Mouse (Mus musculus): ENCODE results near the gene Cd200r1. TPM values are rescaled to one million over a fixed set of nuclear protein-coding genes. Genes with fewer than 3 reads are reported as not detected.
"Not testable (repeated sequence)": the region's sequence is repeated elsewhere in the genome, so short reads cannot be mapped to it uniquely, and the experiment has no call there.

The Cd200r1 gene
- polyA plus RNA-seq, 1 experiment: not detected

DNA sequence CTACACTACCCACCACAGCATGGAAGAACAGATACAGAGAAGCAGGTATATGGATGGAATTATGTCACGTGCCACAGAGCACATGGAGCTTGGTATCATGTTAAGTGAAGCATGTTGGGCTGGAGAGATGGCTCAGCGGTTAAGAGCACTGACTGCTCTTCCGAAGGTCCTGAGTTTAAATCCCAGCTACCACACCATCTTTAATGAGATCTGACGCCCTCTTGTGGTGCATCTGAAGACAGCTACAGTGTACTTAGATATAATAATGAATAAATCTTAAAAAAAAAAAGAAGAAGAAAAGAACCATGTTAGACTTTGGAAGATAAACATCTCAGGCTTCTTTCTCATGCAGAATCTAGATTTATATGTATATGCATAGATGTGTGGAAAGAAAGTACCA is 15.2 kb downstream of the Cd200r1 start:
- no peak overlapping the region for H3K9ac ChIP-seq (ENCODE audit: low read depth, poor library complexity, severe bottlenecking)
- TF ChIP-seq CTCF (IDR thresholded peaks at IDR 0.05; ENCODE audit: low read depth, low read length) (no peak), EP300 (IDR thresholded peaks at IDR 0.05; ENCODE audit: insufficient read depth, low read depth, low read length) (no peak), POLR2A (IDR thresholded peaks at IDR 0.05; ENCODE audit: insufficient read depth, low read length) (no peak)
- no peaks in the 10 kb centered on the region for H3K36me3 ChIP-seq (ENCODE audit: control insufficient read depth, insufficient read depth, low read length, poor library complexity, severe bottlenecking)
- H3K4me1 ChIP-seq (ENCODE audit: control insufficient read depth, insufficient read depth, low read length): no peaks in the 10 kb centered on the region
- no peaks in the 10 kb centered on the region for H3K27me3 ChIP-seq (ENCODE audit: control insufficient read depth, insufficient read depth, low read length, poor library complexity, severe bottlenecking)
- no peak overlapping the region for H3K27ac ChIP-seq (ENCODE audit: insufficient read depth, low read length)
- H3K4me3 ChIP-seq (ENCODE audit: low read depth, low read length): no peak overlapping the region
- no peaks in the 10 kb centered on the region for H3K9me3 ChIP-seq (replicated peaks; ENCODE audit: control insufficient read depth, insufficient read depth, low read length, poor library complexity, severe bottlenecking)

DNA sequence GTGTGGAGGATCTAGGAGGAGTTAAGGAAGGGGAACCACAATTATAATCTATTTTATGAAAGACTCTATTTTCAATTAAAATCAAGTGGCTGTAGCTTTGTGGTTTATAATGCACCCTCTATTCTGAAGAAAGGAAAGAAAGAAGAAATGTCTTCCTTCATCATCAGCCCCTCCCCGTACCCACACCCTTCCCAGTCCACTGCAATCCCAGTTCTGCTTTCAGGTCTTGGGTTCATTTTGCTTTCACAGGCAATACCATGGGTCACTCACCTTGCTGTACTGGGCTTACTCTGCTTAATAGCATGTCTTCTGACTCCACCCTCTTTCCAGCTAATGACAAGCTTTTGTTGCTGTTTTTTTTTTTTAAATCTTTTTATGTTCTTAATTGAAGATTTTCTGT is 21.4 kb downstream of the Cd200r1 start:
- TF ChIP-seq EP300 (IDR thresholded peaks at IDR 0.05; ENCODE audit: insufficient read depth, low read depth, low read length): no peak
- TF ChIP-seq CTCF (IDR thresholded peaks at IDR 0.05; ENCODE audit: low read depth, low read length): no peak
- no peak for TF ChIP-seq POLR2A (IDR thresholded peaks at IDR 0.05; ENCODE audit: insufficient read depth, low read length)
- no peaks in the 10 kb centered on the region for H3K9me3 ChIP-seq (replicated peaks; ENCODE audit: control insufficient read depth, insufficient read depth, low read length, poor library complexity, severe bottlenecking)
- no peak overlapping the region for H3K4me3 ChIP-seq (ENCODE audit: low read depth, low read length)
- H3K9ac ChIP-seq (ENCODE audit: low read depth, poor library complexity, severe bottlenecking): no peak overlapping the region
- no peak overlapping the region for H3K27ac ChIP-seq (ENCODE audit: insufficient read depth, low read length)
- no peaks in the 10 kb centered on the region for H3K4me1 ChIP-seq (ENCODE audit: control insufficient read depth, insufficient read depth, low read length)
- no peaks in the 10 kb centered on the region for H3K27me3 ChIP-seq (ENCODE audit: control insufficient read depth, insufficient read depth, low read length, poor library complexity, severe bottlenecking)
- H3K36me3 ChIP-seq (ENCODE audit: control insufficient read depth, insufficient read depth, low read length, poor library complexity, severe bottlenecking): no peaks in the 10 kb centered on the region

GRCm38 (mm10) chr16:44794416-44794815 is 28.9 kb downstream of the Cd200r1 start:
- H3K9ac ChIP-seq (ENCODE audit: low read depth, poor library complexity, severe bottlenecking): no peak overlapping the region
- H3K36me3 ChIP-seq (ENCODE audit: control insufficient read depth, insufficient read depth, low read length, poor library complexity, severe bottlenecking): no peaks in the 10 kb centered on the region
- H3K27ac ChIP-seq (ENCODE audit: insufficient read depth, low read length): no peak overlapping the region
- H3K27me3 ChIP-seq (ENCODE audit: control insufficient read depth, insufficient read depth, low read length, poor library complexity, severe bottlenecking): no peaks in the 10 kb centered on the region
- H3K9me3 ChIP-seq (replicated peaks; ENCODE audit: control insufficient read depth, insufficient read depth, low read length, poor library complexity, severe bottlenecking): no peaks in the 10 kb centered on the region
- no peaks in the 10 kb centered on the region for H3K4me1 ChIP-seq (ENCODE audit: control insufficient read depth, insufficient read depth, low read length)
- TF ChIP-seq CTCF (IDR thresholded peaks at IDR 0.05; ENCODE audit: low read depth, low read length) (no peak), POLR2A (IDR thresholded peaks at IDR 0.05; ENCODE audit: insufficient read depth, low read length) (no peak), EP300 (IDR thresholded peaks at IDR 0.05; ENCODE audit: insufficient read depth, low read depth, low read length) (no peak)
- H3K4me3 ChIP-seq (ENCODE audit: low read depth, low read length): no peak overlapping the region

- TF ChIP-seq POLR2A (IDR thresholded peaks at IDR 0.05; ENCODE audit: insufficient read depth, low read length): no peak
- no peak for TF ChIP-seq CTCF (IDR thresholded peaks at IDR 0.05; ENCODE audit: low read depth, low read length)
- no peak for TF ChIP-seq EP300 (IDR thresholded peaks at IDR 0.05; ENCODE audit: insufficient read depth, low read depth, low read length)
- H3K27me3 ChIP-seq (ENCODE audit: control insufficient read depth, insufficient read depth, low read length, poor library complexity, severe bottlenecking): no peaks in the 10 kb centered on the region
These were observed 40.4 kb downstream of the Cd200r1 start for GRCm38 (mm10) chr16:44805976-44806375.

DNA sequence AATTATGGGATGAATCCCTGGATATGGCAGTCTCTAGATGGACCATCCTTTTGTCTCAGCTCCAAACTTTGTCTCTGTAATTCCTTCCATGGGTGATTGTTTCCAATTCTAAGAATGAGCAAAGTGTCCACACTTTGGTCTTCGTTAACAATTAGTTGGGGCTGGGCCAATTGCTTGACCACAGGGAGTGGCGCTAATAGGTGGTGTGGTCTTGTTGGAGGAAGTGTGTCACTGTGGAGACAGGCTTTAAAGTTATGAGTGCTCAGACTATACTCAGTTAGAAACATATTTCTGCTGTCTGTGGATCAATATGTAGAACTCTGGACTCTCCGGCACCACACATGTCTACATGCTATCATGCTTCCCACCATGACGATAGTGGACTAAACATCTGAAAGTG is 44.7 kb downstream of the Cd200r1 start:
- H3K27me3 ChIP-seq (ENCODE audit: control insufficient read depth, insufficient read depth, low read length, poor library complexity, severe bottlenecking); H3K27ac ChIP-seq (ENCODE audit: insufficient read depth, low read length); H3K9ac ChIP-seq (ENCODE audit: low read depth, poor library complexity, severe bottlenecking); H3K4me1 ChIP-seq (ENCODE audit: control insufficient read depth, insufficient read depth, low read length); H3K9me3 ChIP-seq (replicated peaks; ENCODE audit: control insufficient read depth, insufficient read depth, low read length, poor library complexity, severe bottlenecking); H3K36me3 ChIP-seq (ENCODE audit: control insufficient read depth, insufficient read depth, low read length, poor library complexity, severe bottlenecking); H3K4me3 ChIP-seq (ENCODE audit: low read depth, low read length): not testable (repeated sequence)

More at GRCm38 (mm10) chr16:44805976-44806375, 40.4 kb downstream of the Cd200r1 start:
- no peak overlapping the region for H3K4me3 ChIP-seq (ENCODE audit: low read depth, low read length)
- H3K9ac ChIP-seq (ENCODE audit: low read depth, poor library complexity, severe bottlenecking): no peak overlapping the region
- no peak overlapping the region for H3K27ac ChIP-seq (ENCODE audit: insufficient read depth, low read length)
- H3K4me1 ChIP-seq (ENCODE audit: control insufficient read depth, insufficient read depth, low read length): no peaks in the 10 kb centered on the region
- H3K36me3 ChIP-seq (ENCODE audit: control insufficient read depth, insufficient read depth, low read length, poor library complexity, severe bottlenecking): no peaks in the 10 kb centered on the region
- H3K9me3 ChIP-seq (replicated peaks; ENCODE audit: control insufficient read depth, insufficient read depth, low read length, poor library complexity, severe bottlenecking): no peaks in the 10 kb centered on the region

DNA sequence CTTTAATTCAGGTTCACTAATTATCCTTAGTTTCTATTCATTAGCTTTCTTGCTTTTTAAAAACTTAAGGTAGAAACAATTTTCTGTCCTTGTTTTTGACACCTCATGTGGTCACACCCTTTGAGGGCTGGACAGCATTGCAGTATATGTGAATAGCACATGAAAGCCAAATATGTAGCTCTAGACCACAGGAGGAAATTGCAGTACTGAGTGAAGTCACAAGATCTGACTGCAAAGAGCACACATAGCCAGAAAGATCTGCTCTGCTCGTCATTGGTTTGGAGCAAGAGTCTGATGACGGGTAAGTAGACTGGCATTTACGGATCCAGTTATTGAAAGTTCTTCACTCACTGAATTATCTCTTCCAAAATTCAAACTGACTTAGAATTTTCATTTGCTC is 46.0 kb downstream of the Cd200r1 start, which contains the start of gene Cd200r4:
Gene Cd200r4 (plus strand): TSS at position 190 of the 400 bp plus-strand sequence.
- Histone ChIP-seq H3K4me3 (ENCODE audit: low read depth, low read length) (no peak within 1 kb of the TSS), H3K9me3 (replicated peaks; ENCODE audit: control insufficient read depth, insufficient read depth, low read length, poor library complexity, severe bottlenecking) (no peaks in the 10 kb centered on the region), H3K27ac (ENCODE audit: insufficient read depth, low read length) (no peak within 1 kb of the TSS), H3K9ac (ENCODE audit: low read depth, poor library complexity, severe bottlenecking) (no peak within 1 kb of the TSS), H3K27me3 (ENCODE audit: control insufficient read depth, insufficient read depth, low read length, poor library complexity, severe bottlenecking) (no peaks in the 10 kb centered on the region), H3K36me3 (ENCODE audit: control insufficient read depth, insufficient read depth, low read length, poor library complexity, severe bottlenecking) (no peaks in the 10 kb centered on the region), H3K4me1 (ENCODE audit: control insufficient read depth, insufficient read depth, low read length) (no peaks in the 10 kb centered on the region)
- TF ChIP-seq CTCF (IDR thresholded peaks at IDR 0.05; ENCODE audit: low read depth, low read length): no peak
- no peak for TF ChIP-seq EP300 (IDR thresholded peaks at IDR 0.05; ENCODE audit: insufficient read depth, low read depth, low read length)
- no peak for TF ChIP-seq POLR2A (IDR thresholded peaks at IDR 0.05; ENCODE audit: insufficient read depth, low read length)
